Mouse (Mus musculus) forebrain, embryonic 11.5 days (tissue): ENCODE measurements around the gene Cdc25a. TPM values are rescaled to one million over a fixed set of nuclear protein-coding genes. Genes with fewer than 3 reads are reported as not detected.

Experiments
- ATAC-seq: fragments of 200-750 bp; cut with Nextera tagmentation; replicated peaks from 2 replicates; pipeline ENCODE4 v1.8.0; 2017; ENCODE audit warnings: moderate TSS enrichment; ENCODE audit not compliant: low FRiP score
- DNase-seq: peaks from one replicate; pipeline ENCODE4 v3.0.0-alpha.2; 2017; ENCODE audit warnings: low spot score
- H3K27ac ChIP-seq: fragments of 300-500 bp; sonication (generic); 2 replicates; pipeline ENCODE4 v1.5.1; 2014; ENCODE audit warnings: low read depth, low read length
- H3K27me3 ChIP-seq: fragments of 300-500 bp; sonication (generic); 2 replicates; pipeline ENCODE4 v1.6.1; 2014; ENCODE audit warnings: mild to moderate bottlenecking, low read length, mixed read lengths; ENCODE audit not compliant: control insufficient read depth, insufficient read depth
- H3K36me3 ChIP-seq: fragments of 300-500 bp; sonication (generic); 2 replicates; pipeline ENCODE4 v1.6.1; 2014; ENCODE audit warnings: mild to moderate bottlenecking, low read length, moderate library complexity, mixed read lengths; ENCODE audit not compliant: control insufficient read depth, insufficient read depth
- H3K4me1 ChIP-seq: fragments of 300-500 bp; sonication (generic); replicated peaks from 2 replicates; pipeline ENCODE4 v1.6.1; 2014; ENCODE audit warnings: low read length, mixed read lengths; ENCODE audit not compliant: control insufficient read depth, insufficient read depth
- H3K4me2 ChIP-seq: fragments of 300-500 bp; sonication (generic); 2 replicates; pipeline ENCODE4 v1.6.1; 2014; ENCODE audit warnings: low read depth, mild to moderate bottlenecking, low read length, moderate library complexity, mixed read lengths; ENCODE audit not compliant: severe bottlenecking
- H3K4me3 ChIP-seq: fragments of 300-500 bp; sonication (generic); 2 replicates; pipeline ENCODE4 v1.5.1; 2014; ENCODE audit warnings: low read depth, low read length
- H3K9ac ChIP-seq: fragments of 300-500 bp; sonication (generic); 2 replicates; pipeline ENCODE4 v1.6.1; 2014; ENCODE audit warnings: low read length
- H3K9me3 ChIP-seq: fragments of 300-500 bp; sonication (generic); 2 replicates; pipeline ENCODE4 v1.6.1; 2016; ENCODE audit warnings: low read length, mixed read lengths; ENCODE audit not compliant: control insufficient read depth
- WGBS: fragments of 180-500 bp; shearing (Covaris S2); extraction: QIAGEN DNeasy Blood & Tissue Kit; methylation state at CpG from one replicate; pipeline ENCODE4 v1.1.7; 2014; 5-methylcytosine and 5-hydroxymethylcytosine counted together
- polyA plus RNA-seq: library from polyadenylated mRNA; unstranded; fragments of >200 nt; fragmentation: Nextera tagmentation; extraction: Ambion mirVana; gene quantifications from 2 replicates; pipeline ENCODE4 v1.2.1, GENCODE M21; 2014

The Cdc25a gene
- polyA plus RNA-seq, 1 experiment from 2014 or later: 42.3 TPM

DNA sequence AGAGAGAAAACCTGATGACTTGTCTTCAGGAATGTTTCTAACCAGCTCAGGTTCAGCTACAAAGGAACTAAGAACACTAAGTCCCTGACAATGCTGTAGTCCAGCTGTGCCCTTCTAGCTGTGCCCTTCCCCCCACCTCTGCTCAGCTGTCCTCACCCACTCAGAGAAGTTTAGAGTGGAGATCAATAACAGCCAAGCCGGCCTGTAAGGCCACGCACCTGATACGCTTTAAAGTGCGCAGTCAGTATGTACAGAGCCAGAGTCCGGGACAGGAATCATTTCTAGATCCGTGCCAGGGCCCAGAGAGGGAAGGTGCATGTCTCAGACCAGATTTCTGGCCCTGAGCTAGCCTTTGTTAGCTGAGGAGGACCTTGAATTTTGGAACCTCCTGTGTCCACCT is 19.4 kb upstream of the Cdc25a start:
- no peaks in the 10 kb centered on the region for H3K9me3 ChIP-seq
- ATAC-seq (no peak), DNase-seq (no peak)
- no peaks in the 10 kb centered on the region for H3K27me3 ChIP-seq
- no peak overlapping the region for H3K4me3 ChIP-seq
- no peak overlapping the region for H3K9ac ChIP-seq
- H3K36me3 ChIP-seq: no peaks in the 10 kb centered on the region
- no peak overlapping the region for H3K4me2 ChIP-seq
- 84% methylated on average over 6 of the region's 6 CpGs for WGBS
- H3K27ac ChIP-seq: no peak overlapping the region
- no peaks in the 10 kb centered on the region for H3K4me1 ChIP-seq

DNA sequence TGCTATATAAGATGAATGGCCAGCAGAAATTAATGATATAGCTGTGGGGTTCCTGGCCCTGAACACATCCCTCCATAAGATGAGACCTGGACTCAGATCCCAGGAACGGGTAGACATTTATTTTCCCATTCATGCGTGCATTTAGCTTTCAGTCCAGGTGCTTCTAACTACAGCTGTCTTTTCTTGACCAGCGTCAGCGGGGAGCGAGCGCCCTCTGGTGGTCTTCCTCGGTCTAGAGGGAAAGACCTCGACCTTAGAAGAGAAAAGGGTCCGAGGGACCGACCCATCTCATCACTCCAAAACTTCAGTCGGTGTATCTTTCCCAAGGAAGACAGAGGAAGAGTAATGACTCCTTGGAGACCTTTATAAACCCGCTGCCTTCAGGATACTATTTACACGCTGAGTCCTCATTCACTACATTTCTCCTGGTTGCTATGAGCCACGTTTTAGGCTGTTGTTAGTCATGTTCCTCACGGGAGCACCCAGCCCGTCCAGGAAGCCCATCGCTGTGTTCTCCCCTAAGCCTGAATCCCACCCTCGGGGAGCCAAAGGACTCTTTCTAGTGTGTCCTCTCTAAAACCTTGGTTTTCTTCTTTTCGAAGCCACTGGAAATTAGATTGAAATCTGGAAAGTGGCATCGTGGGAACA is 12.9 kb upstream of the Cdc25a start:
- no peak overlapping the region for H3K27ac ChIP-seq
- ATAC-seq (peak; percentile 64; the same call in 1 of the 2 replicates), DNase-seq (peak; percentile 91)
- H3K36me3 ChIP-seq: no peaks in the 10 kb centered on the region
- H3K27me3 ChIP-seq: no peaks in the 10 kb centered on the region
- 25% methylated on average over 20 of the region's 20 CpGs for WGBS
- H3K4me1 ChIP-seq: no peaks in the 10 kb centered on the region
- H3K4me2 ChIP-seq: no peak overlapping the region
- no peaks in the 10 kb centered on the region for H3K9me3 ChIP-seq
- H3K9ac ChIP-seq: no peak overlapping the region
- no peak overlapping the region for H3K4me3 ChIP-seq

DNA sequence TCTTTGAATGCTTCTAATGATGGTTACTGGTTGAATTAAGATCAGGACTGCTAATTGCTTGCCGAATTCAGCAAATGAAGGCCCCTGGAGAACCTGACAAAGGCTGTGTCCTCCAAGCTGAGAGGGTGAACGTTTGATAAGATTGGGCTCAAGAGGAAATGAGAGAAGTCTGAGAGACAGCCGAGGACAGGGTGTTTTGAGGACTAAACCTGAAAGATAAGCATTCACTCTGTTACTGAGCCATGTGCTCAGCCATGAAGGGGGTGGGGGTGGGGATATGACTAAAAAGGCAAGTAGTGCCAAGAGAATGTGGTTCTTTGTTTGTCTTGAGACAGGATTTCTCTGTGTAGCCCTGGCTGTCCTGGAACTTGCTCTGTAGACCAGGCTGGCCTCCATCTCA is 12.3 kb upstream of the Cdc25a start:
- no peak overlapping the region for H3K4me2 ChIP-seq
- H3K27ac ChIP-seq: no peak overlapping the region
- ATAC-seq (no peak), DNase-seq (no peak)
- WGBS: 75% methylated on average over 3 of the region's 3 CpGs
- H3K27me3 ChIP-seq: no peaks in the 10 kb centered on the region
- H3K36me3 ChIP-seq: no peaks in the 10 kb centered on the region
- no peak overlapping the region for H3K9ac ChIP-seq
- no peaks in the 10 kb centered on the region for H3K4me1 ChIP-seq
- H3K4me3 ChIP-seq: no peak overlapping the region
- no peaks in the 10 kb centered on the region for H3K9me3 ChIP-seq

DNA sequence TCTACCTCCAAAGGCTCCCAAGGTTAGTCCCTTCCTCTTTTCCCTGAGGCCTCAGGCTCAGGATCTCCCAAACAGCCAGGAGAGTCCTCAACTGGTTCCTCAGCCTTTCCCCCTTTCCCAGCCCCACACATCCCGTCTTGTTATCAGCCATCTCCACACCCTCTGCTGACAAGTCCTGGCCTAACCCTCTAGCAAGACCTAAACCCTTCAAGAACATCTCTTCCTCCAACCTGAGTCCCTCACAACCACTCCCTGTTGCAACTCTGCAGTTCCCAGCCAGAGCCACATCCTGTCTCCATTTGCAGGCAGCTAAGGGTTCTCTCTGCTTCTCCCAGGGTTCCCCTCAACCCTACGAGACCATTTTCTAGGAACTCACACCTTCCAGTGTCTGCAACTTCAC is 9.2 kb upstream of the Cdc25a start:
- Histone ChIP-seq H3K27me3 (no peaks in the 10 kb centered on the region), H3K27ac (no peak overlapping the region), H3K4me1 (no peaks in the 10 kb centered on the region), H3K4me3 (no peak overlapping the region), H3K4me2 (no peak overlapping the region), H3K9ac (no peak overlapping the region), H3K9me3 (no peaks in the 10 kb centered on the region), H3K36me3 (no peaks in the 10 kb centered on the region)
- 89% methylated on average over 2 of the region's 2 CpGs for WGBS
- DNase-seq: no peak
- no peak for ATAC-seq

DNA sequence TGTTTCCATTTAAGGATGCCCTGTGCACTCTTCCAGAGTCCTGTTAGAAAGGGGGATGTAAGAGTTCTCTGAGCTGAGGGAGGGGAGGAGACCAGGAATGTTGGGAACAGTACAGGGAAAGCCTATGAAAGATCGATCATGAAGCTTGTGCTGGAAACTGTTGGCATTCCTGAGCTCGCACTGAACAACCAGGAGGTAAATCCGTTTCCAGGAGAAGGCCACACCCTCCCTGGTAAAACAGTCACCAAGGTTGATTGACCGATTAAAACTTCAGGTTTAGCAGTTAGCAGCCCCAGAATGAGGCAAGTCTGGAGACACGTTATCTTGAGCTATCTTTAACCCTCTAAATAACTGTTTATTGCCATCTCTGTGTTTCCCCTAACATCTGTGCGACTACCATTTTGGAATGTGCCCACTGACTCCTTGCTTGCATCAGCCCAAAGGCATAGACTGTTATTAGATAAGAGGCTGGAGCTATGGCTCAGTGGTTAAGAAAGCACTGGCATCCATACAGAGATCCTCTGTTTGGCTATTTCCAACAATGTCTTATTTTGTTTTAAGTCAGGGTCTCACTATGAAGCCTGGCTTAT is 4.3 kb upstream of the Cdc25a start:
- no peaks in the 10 kb centered on the region for H3K36me3 ChIP-seq
- H3K4me3 ChIP-seq: no peak overlapping the region
- DNase-seq (no peak), ATAC-seq (no peak)
- H3K27me3 ChIP-seq: no peaks in the 10 kb centered on the region
- WGBS: 42% methylated on average over 6 of the region's 6 CpGs
- H3K9ac ChIP-seq: no peak overlapping the region
- no peaks in the 10 kb centered on the region for H3K9me3 ChIP-seq
- H3K4me1 ChIP-seq: no peaks in the 10 kb centered on the region
- no peak overlapping the region for H3K4me2 ChIP-seq
- no peak overlapping the region for H3K27ac ChIP-seq

DNA sequence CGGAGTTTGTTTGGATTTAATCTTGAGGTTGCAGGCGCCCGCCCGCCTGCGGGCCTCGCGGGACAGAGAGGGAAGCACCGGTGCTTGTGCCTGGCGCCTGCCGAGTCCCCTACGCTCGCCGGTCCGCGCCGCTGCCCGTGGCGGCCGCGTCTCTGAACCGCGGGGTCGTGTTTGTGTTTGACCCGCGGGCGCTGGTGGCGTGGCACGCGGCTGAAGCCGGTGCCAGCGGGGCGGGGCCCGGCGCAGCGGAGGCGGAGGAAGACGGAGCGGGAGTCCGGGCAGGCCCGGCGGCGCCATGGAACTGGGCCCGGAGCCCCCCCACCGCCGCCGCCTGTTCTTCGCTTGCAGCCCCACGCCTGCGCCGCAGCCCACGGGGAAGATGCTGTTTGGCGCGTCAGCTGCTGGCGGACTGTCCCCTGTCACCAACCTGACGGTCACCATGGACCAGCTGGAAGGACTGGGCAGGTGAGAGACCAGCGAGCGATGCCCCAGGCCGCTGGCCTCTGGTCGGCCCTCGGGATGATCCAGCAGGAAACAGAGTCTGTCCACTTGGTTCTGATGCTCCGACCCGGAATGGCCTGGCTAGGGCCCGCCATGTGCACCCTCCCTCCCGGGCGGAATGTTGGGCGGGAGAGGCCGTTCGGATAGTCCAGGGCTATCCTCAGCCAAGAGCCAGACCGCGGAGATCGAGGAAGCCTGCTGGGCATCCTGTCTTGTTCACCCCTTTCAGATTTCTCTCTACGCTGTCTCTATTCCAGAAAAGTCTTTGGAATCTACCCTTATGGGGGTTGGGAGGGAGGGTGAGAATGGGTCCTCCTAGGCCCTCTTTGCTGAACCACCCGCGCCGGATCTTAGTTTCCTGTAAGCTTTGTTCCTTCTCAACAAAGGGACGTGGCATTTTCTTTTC is 569 bp downstream of the Cdc25a start:
- Histone ChIP-seq H3K27ac (peak overlapping the region; percentile 87), H3K36me3 (peaks cover 20% of the 10 kb centered on the region), H3K4me1 (no peaks in the 10 kb centered on the region), H3K27me3 (no peaks in the 10 kb centered on the region), H3K9ac (peak overlapping the region; percentile 97), H3K4me3 (peak overlapping the region; percentile 96), H3K9me3 (no peaks in the 10 kb centered on the region), H3K4me2 (peak overlapping the region; percentile 66)
- ATAC-seq: peak; percentile 68
- under 1% methylated on average over 73 of the region's 76 CpGs for WGBS
- DNase-seq: peak; percentile 75

DNA sequence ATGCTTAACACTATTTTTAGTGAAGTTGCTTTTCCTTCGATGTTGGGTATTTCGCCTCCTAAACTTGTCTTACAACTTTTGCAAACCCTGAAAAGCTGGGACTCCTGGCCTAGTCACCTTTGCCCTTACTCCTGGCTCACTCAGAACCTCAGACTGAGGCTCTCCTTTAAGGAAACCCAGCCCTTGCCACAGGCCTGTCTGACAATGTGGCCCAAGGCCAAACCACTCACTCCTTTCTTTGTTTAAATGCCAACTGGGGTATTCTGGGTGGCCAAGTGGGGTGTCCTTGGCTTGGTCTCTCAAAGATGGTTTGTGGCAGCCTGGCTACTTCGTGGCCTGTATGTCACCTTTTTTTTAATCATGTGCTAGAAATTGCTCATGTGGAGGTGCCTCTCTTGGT is 1.4 kb downstream of the Cdc25a start:
- H3K4me1 ChIP-seq: no peaks in the 10 kb centered on the region
- 7% methylated on average over 3 of the region's 3 CpGs for WGBS
- H3K27me3 ChIP-seq: no peaks in the 10 kb centered on the region
- H3K9me3 ChIP-seq: no peaks in the 10 kb centered on the region
- ATAC-seq: no peak
- H3K4me2 ChIP-seq: peak overlapping the region; percentile 66
- no peak for DNase-seq
- H3K27ac ChIP-seq: peak overlapping the region; percentile 87; the same call in 1 of the 2 replicates
- peak overlapping the region; percentile 96 for H3K4me3 ChIP-seq
- H3K9ac ChIP-seq: peak overlapping the region; percentile 97
- H3K36me3 ChIP-seq: peaks cover 23% of the 10 kb centered on the region

DNA sequence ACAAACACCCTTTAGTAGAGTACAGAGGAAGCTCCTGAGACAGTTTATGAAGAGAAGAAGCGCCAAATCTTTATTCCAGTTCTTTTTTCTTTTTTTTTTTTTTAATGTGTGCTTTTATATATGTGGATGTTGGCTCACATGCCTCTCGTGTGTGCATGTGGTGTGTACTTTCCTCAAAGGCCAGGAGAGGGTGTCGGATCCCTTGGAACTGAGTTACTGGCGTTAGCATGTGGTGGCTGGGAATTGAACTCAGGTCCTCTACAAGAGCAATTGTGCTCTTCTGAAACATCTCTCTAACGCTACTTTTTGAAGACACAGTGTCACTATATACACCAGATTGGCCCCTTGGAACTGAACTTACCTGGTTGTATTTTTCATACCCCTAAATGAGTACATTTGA is 2.3 kb downstream of the Cdc25a start:
- DNase-seq (no peak), ATAC-seq (no peak)
- Histone ChIP-seq H3K9ac (no peak overlapping the region), H3K9me3 (no peaks in the 10 kb centered on the region), H3K27ac (no peak overlapping the region), H3K36me3 (peaks cover 25% of the 10 kb centered on the region), H3K4me3 (peak overlapping the region; percentile 96; the same call in 1 of the 2 replicates), H3K27me3 (no peaks in the 10 kb centered on the region), H3K4me2 (peak overlapping the region; percentile 66; the same call in 1 of the 2 replicates), H3K4me1 (no peaks in the 10 kb centered on the region)
- WGBS: 80% methylated on average over 5 of the region's 5 CpGs
